Mouse (Mus musculus) bone marrow, adult 2 months (tissue): Measurements from ENCODE around the gene Ccdc8.

Source experiments
- CTCF ChIP-seq: fragments of 200-500 bp; IDR thresholded peaks from 2 replicates; pipeline ENCODE4 v1.5.1; 2011; ENCODE audit warnings: low read length, control low read depth; ENCODE audit not compliant: control insufficient read depth, insufficient read depth
- POLR2A ChIP-seq: fragments of 200-500 bp; IDR thresholded peaks from 2 replicates; pipeline ENCODE4 v1.6.1; 2011; ENCODE audit warnings: low read depth, mild to moderate bottlenecking, control low read depth, low read length, borderline replicate concordance; ENCODE audit not compliant: control insufficient read depth

GRCm38 (mm10) chr7:16947349-16947895 is 45.1 kb upstream of the Ccdc8 start:
- TF ChIP-seq CTCF (no peak), POLR2A (no peak)
